Mouse (Mus musculus): ENCODE measurements around the gene Fam208a. TPM values are rescaled to one million over a fixed set of nuclear protein-coding genes. Genes with fewer than 3 reads are reported as not detected.
A peak's percentile ranks its signal among the peaks of the same experiment; 100 is the strongest.

Fam208a gene
- polyA plus RNA-seq, 1 experiment = 10.1 TPM

- Histone ChIP-seq H3K4me3 (replicated peaks; ENCODE audit: extremely low read depth, low read depth, low read length) (no peak overlapping the region), H3K4me1 (ENCODE audit: control insufficient read depth, insufficient read depth, low read length) (peaks cover 3% of the 10 kb centered on the region)
- no peak for DNase-seq
- TF ChIP-seq POLR2A (IDR thresholded peaks at IDR 0.05; ENCODE audit: borderline replicate concordance, extremely low read depth, low read depth, low read length) (no peak), CTCF (IDR thresholded peaks at IDR 0.05; ENCODE audit: insufficient read depth, low read length) (no peak)
Observed at GRCm38 (mm10) chr14:27440921-27441320, 12.3 kb downstream of the Fam208a start.

GRCm38 (mm10) chr14:27444851-27445281 is 16.2 kb downstream of the Fam208a start:
- 60% methylated on average over 2 of the region's 2 CpGs for WGBS
- no peak for TF ChIP-seq POLR2A (IDR thresholded peaks at IDR 0.05; ENCODE audit: borderline replicate concordance, extremely low read depth, low read depth, low read length)
- no peak for TF ChIP-seq CTCF (IDR thresholded peaks at IDR 0.05; ENCODE audit: insufficient read depth, low read length)
- no peaks in the 10 kb centered on the region for H3K4me1 ChIP-seq (ENCODE audit: control insufficient read depth, insufficient read depth, low read length)
- no peak for DNase-seq
- no peak overlapping the region for H3K4me3 ChIP-seq (replicated peaks; ENCODE audit: extremely low read depth, low read depth, low read length)

- WGBS = 80% methylated on average over 4 of the region's 4 CpGs
- TF ChIP-seq POLR2A (IDR thresholded peaks at IDR 0.05; ENCODE audit: borderline replicate concordance, extremely low read depth, low read depth, low read length) (no peak), CTCF (IDR thresholded peaks at IDR 0.05; ENCODE audit: insufficient read depth, low read length) (no peak)
- DNase-seq = no peak
- Histone ChIP-seq H3K4me3 (replicated peaks; ENCODE audit: extremely low read depth, low read depth, low read length) (no peak overlapping the region), H3K4me1 (ENCODE audit: control insufficient read depth, insufficient read depth, low read length) (no peaks in the 10 kb centered on the region)
Observed at GRCm38 (mm10) chr14:27446963-27447362, 18.3 kb downstream of the Fam208a start.

- no peak overlapping the region for H3K4me3 ChIP-seq (replicated peaks; ENCODE audit: extremely low read depth, low read depth, low read length)
- WGBS = 91% methylated on average over 5 of the region's 5 CpGs
- DNase-seq = no peak
- TF ChIP-seq CTCF (IDR thresholded peaks at IDR 0.05; ENCODE audit: insufficient read depth, low read length) (no peak), POLR2A (IDR thresholded peaks at IDR 0.05; ENCODE audit: borderline replicate concordance, extremely low read depth, low read depth, low read length) (no peak)
- H3K4me1 ChIP-seq (ENCODE audit: control insufficient read depth, insufficient read depth, low read length) = no peaks in the 10 kb centered on the region
Observed at GRCm38 (mm10) chr14:27491399-27491798, 62.8 kb downstream of the Fam208a start.

- 86% methylated on average over 4 of the region's 4 CpGs for WGBS
- DNase-seq = no peak
- no peaks in the 10 kb centered on the region for H3K4me1 ChIP-seq (ENCODE audit: control insufficient read depth, insufficient read depth, low read length)
- H3K4me3 ChIP-seq (replicated peaks; ENCODE audit: extremely low read depth, low read depth, low read length) = no peak overlapping the region
- TF ChIP-seq POLR2A (IDR thresholded peaks at IDR 0.05; ENCODE audit: borderline replicate concordance, extremely low read depth, low read depth, low read length) (no peak), CTCF (IDR thresholded peaks at IDR 0.05; ENCODE audit: insufficient read depth, low read length) (no peak)
Observed at GRCm38 (mm10) chr14:27493516-27493915, 64.9 kb downstream of the Fam208a start.

GRCm38 (mm10) chr14:27501096-27501495 is 72.5 kb downstream of the Fam208a start:
- TF ChIP-seq CTCF (IDR thresholded peaks at IDR 0.05; ENCODE audit: insufficient read depth, low read length) (no peak), POLR2A (IDR thresholded peaks at IDR 0.05; ENCODE audit: borderline replicate concordance, extremely low read depth, low read depth, low read length) (no peak)
- no peak overlapping the region for H3K4me3 ChIP-seq (replicated peaks; ENCODE audit: extremely low read depth, low read depth, low read length)
- DNase-seq = no peak
- no peaks in the 10 kb centered on the region for H3K4me1 ChIP-seq (ENCODE audit: control insufficient read depth, insufficient read depth, low read length)
- 92% methylated on average over 4 of the region's 4 CpGs for WGBS

- WGBS = under 1% methylated on average over 51 of the region's 51 CpGs
- peak within 1 kb of the TSS; percentile 84 for H3K4me3 ChIP-seq (replicated peaks; ENCODE audit: extremely low read depth, low read depth, low read length)
- DNase-seq = peak; percentile 100
Observed at GRCm38 (mm10) chr14:27507894-27508643, 79.4 kb downstream of the Fam208a start, which contains the start of gene Ccdc66. TSS of gene Ccdc66 (minus strand) at chr14:27508460.

GRCm38 (mm10) chr14:27508644-27509301 is 80.1 kb downstream of the Fam208a start:
- no peaks in the 10 kb centered on the region for H3K4me1 ChIP-seq (ENCODE audit: control insufficient read depth, insufficient read depth, low read length)
- peak overlapping the region; percentile 84 for H3K4me3 ChIP-seq (replicated peaks; ENCODE audit: extremely low read depth, low read depth, low read length)
- TF ChIP-seq POLR2A (IDR thresholded peaks at IDR 0.05; ENCODE audit: borderline replicate concordance, extremely low read depth, low read depth, low read length) (no peak), CTCF (IDR thresholded peaks at IDR 0.05; ENCODE audit: insufficient read depth, low read length) (no peak)
- WGBS = 17% methylated on average over 15 of the region's 15 CpGs
- DNase-seq = no peak

More at GRCm38 (mm10) chr14:27507894-27508643, 79.4 kb downstream of the Fam208a start, which contains the start of gene Ccdc66:
- H3K4me1 ChIP-seq (ENCODE audit: control insufficient read depth, insufficient read depth, low read length) = no peaks in the 10 kb centered on the region
- TF ChIP-seq POLR2A (IDR thresholded peaks at IDR 0.05; ENCODE audit: borderline replicate concordance, extremely low read depth, low read depth, low read length) = peak; percentile 42; the same call in 1 of the 2 replicates
- no peak for TF ChIP-seq CTCF (IDR thresholded peaks at IDR 0.05; ENCODE audit: insufficient read depth, low read length)

- Histone ChIP-seq H3K4me1 (ENCODE audit: control insufficient read depth, insufficient read depth, low read length) (no peaks in the 10 kb centered on the region), H3K4me3 (replicated peaks; ENCODE audit: extremely low read depth, low read depth, low read length) (no peak overlapping the region)
- TF ChIP-seq POLR2A (IDR thresholded peaks at IDR 0.05; ENCODE audit: borderline replicate concordance, extremely low read depth, low read depth, low read length) = no peak
- no peak for TF ChIP-seq CTCF (IDR thresholded peaks at IDR 0.05; ENCODE audit: insufficient read depth, low read length)
- DNase-seq = no peak
Observed at GRCm38 (mm10) chr14:27524541-27524940, 95.9 kb downstream of the Fam208a start.

Other genes with a start within 250 kb of the Fam208a start
- gene Ccdc66, start 79.6 kb downstream of the Fam208a start, polyA plus RNA-seq (2012; rRNA removed) = 1.3 and 2.7 TPM in 2 replicates
- 1.00 and 1.3 TPM in 2 replicates for gene Erc2, start 193.6 kb downstream of the Fam208a start, polyA plus RNA-seq (2012; rRNA removed)